Mouse (Mus musculus) heart, adult 2 months (tissue): ENCODE data around the gene Sncb.

Experiments used
- CTCF ChIP-seq: fragments of 200-600 bp; IDR thresholded peaks from 2 replicates; pipeline ENCODE4 v1.8.1; 2022; ENCODE audit warnings: antibody characterized with exemption, mild to moderate bottlenecking, moderate library complexity
- EP300 ChIP-seq: fragments of 200-500 bp; IDR thresholded peaks from 2 replicates; pipeline ENCODE4 v1.6.1; 2011; ENCODE audit warnings: low read depth, low read length, control low read depth; ENCODE audit not compliant: insufficient read depth
- POLR2A ChIP-seq: fragments of 200-500 bp; IDR thresholded peaks from 2 replicates; pipeline ENCODE4 v1.6.1; 2011; ENCODE audit warnings: mild to moderate bottlenecking, low read depth, low read length, control low read depth; ENCODE audit not compliant: insufficient read depth

- TF ChIP-seq POLR2A (no peak), CTCF (no peak), EP300 (no peak)
Observed at GRCm38 (mm10) chr13:54783235-54783634, 16.8 kb upstream of the Sncb start.
